Mouse (Mus musculus): Measurements from ENCODE around the gene Shcbp1l. TPM values are rescaled to one million over a fixed set of nuclear protein-coding genes. Genes with fewer than 3 reads are reported as not detected.
A peak's percentile ranks its signal among the peaks of the same experiment; 100 is the strongest.

The Shcbp1l gene
- polyA plus RNA-seq, 1 experiment from 2014 or later, result 0.21 TPM

- H3K9ac ChIP-seq (ENCODE audit: low read depth, low read length), result peak within 1 kb of the TSS; percentile 100
- peak; percentile 87 for ATAC-seq (replicated peaks; ENCODE audit: insufficient number of reproducible peaks, low FRiP score, low TSS enrichment)
- H3K4me2 ChIP-seq, result peak within 1 kb of the TSS; percentile 68
- H3K27me3 ChIP-seq (ENCODE audit: control insufficient read depth, insufficient read depth, low read length), result no peaks in the 10 kb centered on the region
- H3K9me3 ChIP-seq (replicated peaks; ENCODE audit: control insufficient read depth, low read length), result no peaks in the 10 kb centered on the region
- peaks cover 12% of the 10 kb centered on the region for H3K4me1 ChIP-seq (ENCODE audit: control insufficient read depth, insufficient read depth, low read length)
- H3K4me3 ChIP-seq (ENCODE audit: low read depth, low read length), result peak within 1 kb of the TSS; percentile 100
- no peaks in the 10 kb centered on the region for H3K36me3 ChIP-seq (ENCODE audit: control insufficient read depth, insufficient read depth, low read length)
- WGBS (ENCODE audit: insufficient replicate concordance), result under 1% methylated on average over 35 of the region's 35 CpGs
- peak within 1 kb of the TSS; percentile 89 for H3K27ac ChIP-seq (ENCODE audit: low read depth, low read length)
These were observed 62.5 kb downstream of the Shcbp1l start, which contains the start of gene Dhx9 for GRCm38 (mm10) chr1:153487500-153487879. Dhx9 (minus strand) TSS chr1:153487660.

- H3K4me1 ChIP-seq (ENCODE audit: control insufficient read depth, insufficient read depth, low read length), result peaks cover 12% of the 10 kb centered on the region
- no peak overlapping the region for H3K9ac ChIP-seq (ENCODE audit: low read depth, low read length)
- H3K9me3 ChIP-seq (replicated peaks; ENCODE audit: control insufficient read depth, low read length), result no peaks in the 10 kb centered on the region
- 53% methylated on average over 7 of the region's 7 CpGs for WGBS (ENCODE audit: insufficient replicate concordance)
- no peaks in the 10 kb centered on the region for H3K36me3 ChIP-seq (ENCODE audit: control insufficient read depth, insufficient read depth, low read length)
- no peak overlapping the region for H3K4me3 ChIP-seq (ENCODE audit: low read depth, low read length)
- H3K27ac ChIP-seq (ENCODE audit: low read depth, low read length), result no peak overlapping the region
- H3K4me2 ChIP-seq, result no peak overlapping the region
- H3K27me3 ChIP-seq (ENCODE audit: control insufficient read depth, insufficient read depth, low read length), result no peaks in the 10 kb centered on the region
- ATAC-seq (replicated peaks; ENCODE audit: insufficient number of reproducible peaks, low FRiP score, low TSS enrichment), result no peak
These were observed 64.2 kb downstream of the Shcbp1l start for GRCm38 (mm10) chr1:153489132-153489531.

- Histone ChIP-seq H3K4me2 (no peak overlapping the region), H3K4me1 (ENCODE audit: control insufficient read depth, insufficient read depth, low read length) (peaks cover 12% of the 10 kb centered on the region), H3K9ac (ENCODE audit: low read depth, low read length) (no peak overlapping the region), H3K36me3 (ENCODE audit: control insufficient read depth, insufficient read depth, low read length) (no peaks in the 10 kb centered on the region), H3K9me3 (replicated peaks; ENCODE audit: control insufficient read depth, low read length) (no peaks in the 10 kb centered on the region), H3K27ac (ENCODE audit: low read depth, low read length) (no peak overlapping the region), H3K4me3 (ENCODE audit: low read depth, low read length) (no peak overlapping the region), H3K27me3 (ENCODE audit: control insufficient read depth, insufficient read depth, low read length) (no peaks in the 10 kb centered on the region)
- 59% methylated on average over 2 of the region's 2 CpGs for WGBS (ENCODE audit: insufficient replicate concordance)
- ATAC-seq (replicated peaks; ENCODE audit: insufficient number of reproducible peaks, low FRiP score, low TSS enrichment), result no peak
These were observed 64.6 kb downstream of the Shcbp1l start for GRCm38 (mm10) chr1:153489540-153489939.

- Histone ChIP-seq H3K9ac (ENCODE audit: low read depth, low read length) (no peak overlapping the region), H3K36me3 (ENCODE audit: control insufficient read depth, insufficient read depth, low read length) (no peaks in the 10 kb centered on the region), H3K4me1 (ENCODE audit: control insufficient read depth, insufficient read depth, low read length) (peaks cover 8% of the 10 kb centered on the region), H3K27ac (ENCODE audit: low read depth, low read length) (no peak overlapping the region), H3K9me3 (replicated peaks; ENCODE audit: control insufficient read depth, low read length) (no peaks in the 10 kb centered on the region), H3K4me2 (no peak overlapping the region), H3K27me3 (ENCODE audit: control insufficient read depth, insufficient read depth, low read length) (no peaks in the 10 kb centered on the region), H3K4me3 (ENCODE audit: low read depth, low read length) (no peak overlapping the region)
- ATAC-seq (replicated peaks; ENCODE audit: insufficient number of reproducible peaks, low FRiP score, low TSS enrichment), result no peak
- 85% methylated on average over 4 of the region's 4 CpGs for WGBS (ENCODE audit: insufficient replicate concordance)
These were observed 65.0 kb downstream of the Shcbp1l start for GRCm38 (mm10) chr1:153489963-153490362.

- Histone ChIP-seq H3K9ac (ENCODE audit: low read depth, low read length) (no peak overlapping the region), H3K4me3 (ENCODE audit: low read depth, low read length) (no peak overlapping the region), H3K9me3 (replicated peaks; ENCODE audit: control insufficient read depth, low read length) (no peaks in the 10 kb centered on the region), H3K36me3 (ENCODE audit: control insufficient read depth, insufficient read depth, low read length) (no peaks in the 10 kb centered on the region), H3K27me3 (ENCODE audit: control insufficient read depth, insufficient read depth, low read length) (no peaks in the 10 kb centered on the region), H3K27ac (ENCODE audit: low read depth, low read length) (no peak overlapping the region), H3K4me1 (ENCODE audit: control insufficient read depth, insufficient read depth, low read length) (no peaks in the 10 kb centered on the region), H3K4me2 (no peak overlapping the region)
- ATAC-seq (replicated peaks; ENCODE audit: insufficient number of reproducible peaks, low FRiP score, low TSS enrichment), result no peak
- 88% methylated on average over 2 of the region's 2 CpGs for WGBS (ENCODE audit: insufficient replicate concordance)
These were observed 66.4 kb downstream of the Shcbp1l start for GRCm38 (mm10) chr1:153491345-153491744.

GRCm38 (mm10) chr1:153491822-153492221 lies 66.9 kb downstream of the Shcbp1l start:
- no peak overlapping the region for H3K4me2 ChIP-seq
- no peaks in the 10 kb centered on the region for H3K36me3 ChIP-seq (ENCODE audit: control insufficient read depth, insufficient read depth, low read length)
- no peaks in the 10 kb centered on the region for H3K9me3 ChIP-seq (replicated peaks; ENCODE audit: control insufficient read depth, low read length)
- 90% methylated on average over 1 of the region's 1 CpGs for WGBS (ENCODE audit: insufficient replicate concordance)
- H3K4me1 ChIP-seq (ENCODE audit: control insufficient read depth, insufficient read depth, low read length), result no peaks in the 10 kb centered on the region
- ATAC-seq (replicated peaks; ENCODE audit: insufficient number of reproducible peaks, low FRiP score, low TSS enrichment), result no peak
- no peaks in the 10 kb centered on the region for H3K27me3 ChIP-seq (ENCODE audit: control insufficient read depth, insufficient read depth, low read length)
- no peak overlapping the region for H3K9ac ChIP-seq (ENCODE audit: low read depth, low read length)
- H3K4me3 ChIP-seq (ENCODE audit: low read depth, low read length), result no peak overlapping the region
- H3K27ac ChIP-seq (ENCODE audit: low read depth, low read length), result no peak overlapping the region

GRCm38 (mm10) chr1:153493338-153493737 lies 68.4 kb downstream of the Shcbp1l start:
- no peaks in the 10 kb centered on the region for H3K4me1 ChIP-seq (ENCODE audit: control insufficient read depth, insufficient read depth, low read length)
- no peak for ATAC-seq (replicated peaks; ENCODE audit: insufficient number of reproducible peaks, low FRiP score, low TSS enrichment)
- no peaks in the 10 kb centered on the region for H3K9me3 ChIP-seq (replicated peaks; ENCODE audit: control insufficient read depth, low read length)
- no peaks in the 10 kb centered on the region for H3K27me3 ChIP-seq (ENCODE audit: control insufficient read depth, insufficient read depth, low read length)
- WGBS (ENCODE audit: insufficient replicate concordance), result 20% methylated on average over 4 of the region's 4 CpGs
- no peak overlapping the region for H3K9ac ChIP-seq (ENCODE audit: low read depth, low read length)
- H3K4me2 ChIP-seq, result no peak overlapping the region
- no peak overlapping the region for H3K4me3 ChIP-seq (ENCODE audit: low read depth, low read length)
- no peaks in the 10 kb centered on the region for H3K36me3 ChIP-seq (ENCODE audit: control insufficient read depth, insufficient read depth, low read length)
- no peak overlapping the region for H3K27ac ChIP-seq (ENCODE audit: low read depth, low read length)

GRCm38 (mm10) chr1:153493931-153494330 lies 69.0 kb downstream of the Shcbp1l start:
- H3K36me3 ChIP-seq (ENCODE audit: control insufficient read depth, insufficient read depth, low read length), result no peaks in the 10 kb centered on the region
- H3K27me3 ChIP-seq (ENCODE audit: control insufficient read depth, insufficient read depth, low read length), result no peaks in the 10 kb centered on the region
- WGBS (ENCODE audit: insufficient replicate concordance), result 22% methylated on average over 6 of the region's 6 CpGs
- H3K27ac ChIP-seq (ENCODE audit: low read depth, low read length), result no peak overlapping the region
- no peak for ATAC-seq (replicated peaks; ENCODE audit: insufficient number of reproducible peaks, low FRiP score, low TSS enrichment)
- H3K4me3 ChIP-seq (ENCODE audit: low read depth, low read length), result no peak overlapping the region
- no peaks in the 10 kb centered on the region for H3K9me3 ChIP-seq (replicated peaks; ENCODE audit: control insufficient read depth, low read length)
- H3K4me1 ChIP-seq (ENCODE audit: control insufficient read depth, insufficient read depth, low read length), result no peaks in the 10 kb centered on the region
- no peak overlapping the region for H3K9ac ChIP-seq (ENCODE audit: low read depth, low read length)
- H3K4me2 ChIP-seq, result no peak overlapping the region

- no peaks in the 10 kb centered on the region for H3K27me3 ChIP-seq (ENCODE audit: control insufficient read depth, insufficient read depth, low read length)
- 68% methylated on average over 3 of the region's 3 CpGs for WGBS (ENCODE audit: insufficient replicate concordance)
- no peak overlapping the region for H3K4me2 ChIP-seq
- H3K4me1 ChIP-seq (ENCODE audit: control insufficient read depth, insufficient read depth, low read length), result no peaks in the 10 kb centered on the region
- H3K4me3 ChIP-seq (ENCODE audit: low read depth, low read length), result no peak overlapping the region
- H3K27ac ChIP-seq (ENCODE audit: low read depth, low read length), result no peak overlapping the region
- H3K9me3 ChIP-seq (replicated peaks; ENCODE audit: control insufficient read depth, low read length), result no peaks in the 10 kb centered on the region
- no peak for ATAC-seq (replicated peaks; ENCODE audit: insufficient number of reproducible peaks, low FRiP score, low TSS enrichment)
- no peak overlapping the region for H3K9ac ChIP-seq (ENCODE audit: low read depth, low read length)
- no peaks in the 10 kb centered on the region for H3K36me3 ChIP-seq (ENCODE audit: control insufficient read depth, insufficient read depth, low read length)
These were observed 71.1 kb downstream of the Shcbp1l start for GRCm38 (mm10) chr1:153496030-153496429.

Data from heart, embryonic 11.5 days (tissue).